Mouse (Mus musculus) embryonic facial prominence, embryonic 14.5 days (tissue): ENCODE measurements at regions not wholly inside any gene's neighbourhood (a gene's known extent, or its start where the extent isn't known, plus 50 kb on each side); places are given as distances from the start of the nearest gene placed in this dataset.

Experiments used
- ATAC-seq: fragments of 200-750 bp; cut with Nextera tagmentation; 2 replicates; pipeline ENCODE4 v1.8.0; 2017; ENCODE audit warnings: low read depth, moderate number of reproducible peaks, moderate TSS enrichment
- DNase-seq: peaks from one replicate; pipeline ENCODE4 v3.0.0-alpha.2; 2015; ENCODE audit warnings: low spot score
- H3K27ac ChIP-seq: fragments of 300-500 bp; sonication (generic); replicated peaks from 2 replicates; pipeline ENCODE4 v1.5.1; 2014; ENCODE audit warnings: low read depth, mild to moderate bottlenecking, low read length, moderate library complexity
- H3K27me3 ChIP-seq: fragments of 300-500 bp; sonication (generic); replicated peaks from 2 replicates; pipeline ENCODE4 v1.6.1; 2014; ENCODE audit warnings: low read length; ENCODE audit not compliant: control insufficient read depth, insufficient read depth
- H3K36me3 ChIP-seq: fragments of 300-500 bp; sonication (generic); 2 replicates; pipeline ENCODE4 v1.6.1; 2014; ENCODE audit warnings: low read length, mixed read lengths; ENCODE audit not compliant: control insufficient read depth, insufficient read depth
- H3K4me1 ChIP-seq: fragments of 300-500 bp; sonication (generic); 2 replicates; pipeline ENCODE4 v1.6.1; 2014; ENCODE audit warnings: antibody characterized with exemption, low read length; ENCODE audit not compliant: control insufficient read depth, insufficient read depth
- H3K4me2 ChIP-seq: fragments of 300-500 bp; sonication (generic); 2 replicates; pipeline ENCODE4 v1.6.1; 2014; ENCODE audit warnings: low read depth, mild to moderate bottlenecking, low read length, moderate library complexity, mixed read lengths
- H3K4me3 ChIP-seq: fragments of 300-500 bp; sonication (generic); 2 replicates; pipeline ENCODE4 v1.5.1; 2014; ENCODE audit warnings: low read depth, mild to moderate bottlenecking, low read length
- H3K9ac ChIP-seq: fragments of 300-500 bp; sonication (generic); 2 replicates; pipeline ENCODE4 v1.6.1; 2014; ENCODE audit warnings: low read depth, mild to moderate bottlenecking, low read length, moderate library complexity, mixed read lengths
- H3K9me3 ChIP-seq: fragments of 300-500 bp; sonication (generic); 2 replicates; pipeline ENCODE4 v1.6.1; 2016; ENCODE audit warnings: low read length; ENCODE audit not compliant: control insufficient read depth
- WGBS: fragments of 180-500 bp; shearing (Covaris S2); extraction: QIAGEN DNeasy Blood & Tissue Kit; methylation state at CpG from one replicate; pipeline ENCODE4 v1.1.7; 2014; 5-methylcytosine and 5-hydroxymethylcytosine counted together

- WGBS: 88% methylated on average over 1 of the region's 1 CpGs
- Histone ChIP-seq H3K9ac (no peak overlapping the region), H3K4me2 (no peak overlapping the region), H3K4me3 (no peak overlapping the region), H3K36me3 (no peaks in the 10 kb centered on the region), H3K27me3 (no peaks in the 10 kb centered on the region), H3K27ac (no peak overlapping the region), H3K4me1 (no peaks in the 10 kb centered on the region), H3K9me3 (no peaks in the 10 kb centered on the region)
- DNase-seq: no peak
- ATAC-seq: no peak
Observed at GRCm38 (mm10) chr1:114456406-114456805, 1228.2 kb upstream of the Cntnap5a start.

GRCm38 (mm10) chr1:114496455-114496854 is 1188.1 kb upstream of the Cntnap5a start:
- Histone ChIP-seq H3K9me3 (no peaks in the 10 kb centered on the region), H3K27ac (no peak overlapping the region), H3K27me3 (no peaks in the 10 kb centered on the region), H3K9ac (no peak overlapping the region), H3K36me3 (no peaks in the 10 kb centered on the region), H3K4me3 (no peak overlapping the region), H3K4me1 (no peaks in the 10 kb centered on the region), H3K4me2 (no peak overlapping the region)
- no peak for DNase-seq
- 53% methylated on average over 1 of the region's 1 CpGs for WGBS
- no peak for ATAC-seq

- Histone ChIP-seq H3K9me3 (no peaks in the 10 kb centered on the region), H3K9ac (no peak overlapping the region), H3K27me3 (no peaks in the 10 kb centered on the region), H3K27ac (no peak overlapping the region), H3K4me3 (no peak overlapping the region), H3K36me3 (no peaks in the 10 kb centered on the region), H3K4me2 (no peak overlapping the region), H3K4me1 (no peaks in the 10 kb centered on the region)
- DNase-seq: no peak
- no peak for ATAC-seq
- 88% methylated on average over 1 of the region's 1 CpGs for WGBS
Observed at GRCm38 (mm10) chr1:114515709-114516108, 1168.8 kb upstream of the Cntnap5a start.

- Histone ChIP-seq H3K9ac (no peak overlapping the region), H3K36me3 (no peaks in the 10 kb centered on the region), H3K4me3 (no peak overlapping the region), H3K4me1 (no peaks in the 10 kb centered on the region), H3K27ac (no peak overlapping the region), H3K9me3 (no peaks in the 10 kb centered on the region), H3K4me2 (no peak overlapping the region), H3K27me3 (no peaks in the 10 kb centered on the region)
- ATAC-seq (no peak), DNase-seq (no peak)
Observed at GRCm38 (mm10) chr1:114519860-114520259, 1164.7 kb upstream of the Cntnap5a start.

- 78% methylated on average over 1 of the region's 1 CpGs for WGBS
- no peak overlapping the region for H3K4me2 ChIP-seq
- H3K4me1 ChIP-seq: no peaks in the 10 kb centered on the region
- no peak overlapping the region for H3K27ac ChIP-seq
- ATAC-seq (peak; percentile 98), DNase-seq (peak; percentile 66)
- H3K27me3 ChIP-seq: no peaks in the 10 kb centered on the region
- H3K9me3 ChIP-seq: no peaks in the 10 kb centered on the region
- H3K9ac ChIP-seq: no peak overlapping the region
- no peak overlapping the region for H3K4me3 ChIP-seq
- no peaks in the 10 kb centered on the region for H3K36me3 ChIP-seq
Observed at GRCm38 (mm10) chr1:114528545-114528944, 1156.0 kb upstream of the Cntnap5a start.

- no peak for ATAC-seq
- Histone ChIP-seq H3K4me2 (no peak overlapping the region), H3K9ac (no peak overlapping the region), H3K36me3 (no peaks in the 10 kb centered on the region), H3K27me3 (no peaks in the 10 kb centered on the region), H3K4me3 (no peak overlapping the region), H3K4me1 (no peaks in the 10 kb centered on the region), H3K9me3 (no peaks in the 10 kb centered on the region), H3K27ac (no peak overlapping the region)
- 86% methylated on average over 1 of the region's 1 CpGs for WGBS
- DNase-seq: no peak
Observed at GRCm38 (mm10) chr1:114533881-114534280, 1150.7 kb upstream of the Cntnap5a start.

- H3K9ac ChIP-seq: no peak overlapping the region
- no peaks in the 10 kb centered on the region for H3K27me3 ChIP-seq
- ATAC-seq (no peak), DNase-seq (no peak)
- H3K36me3 ChIP-seq: no peaks in the 10 kb centered on the region
- H3K9me3 ChIP-seq: no peaks in the 10 kb centered on the region
- 63% methylated on average over 1 of the region's 1 CpGs for WGBS
- no peaks in the 10 kb centered on the region for H3K4me1 ChIP-seq
- H3K4me2 ChIP-seq: no peak overlapping the region
- H3K4me3 ChIP-seq: no peak overlapping the region
- H3K27ac ChIP-seq: no peak overlapping the region
Observed at GRCm38 (mm10) chr1:114546997-114547396, 1137.6 kb upstream of the Cntnap5a start.

GRCm38 (mm10) chr1:114552719-114553118 is 1131.8 kb upstream of the Cntnap5a start:
- Histone ChIP-seq H3K27me3 (no peaks in the 10 kb centered on the region), H3K27ac (no peak overlapping the region), H3K4me1 (no peaks in the 10 kb centered on the region), H3K9me3 (no peaks in the 10 kb centered on the region), H3K4me2 (no peak overlapping the region), H3K4me3 (no peak overlapping the region), H3K36me3 (no peaks in the 10 kb centered on the region), H3K9ac (no peak overlapping the region)
- ATAC-seq: no peak
- no peak for DNase-seq
- 73% methylated on average over 1 of the region's 1 CpGs for WGBS

GRCm38 (mm10) chr1:114554453-114554852 is 1130.1 kb upstream of the Cntnap5a start:
- H3K27me3 ChIP-seq: no peaks in the 10 kb centered on the region
- 63% methylated on average over 2 of the region's 2 CpGs for WGBS
- no peaks in the 10 kb centered on the region for H3K36me3 ChIP-seq
- H3K4me1 ChIP-seq: no peaks in the 10 kb centered on the region
- no peak for DNase-seq
- no peak overlapping the region for H3K9ac ChIP-seq
- H3K9me3 ChIP-seq: no peaks in the 10 kb centered on the region
- no peak overlapping the region for H3K4me2 ChIP-seq
- H3K4me3 ChIP-seq: no peak overlapping the region
- ATAC-seq: no peak
- no peak overlapping the region for H3K27ac ChIP-seq
